Mouse (Mus musculus) ES-CJ7 (cell line): ENCODE results near the gene Styxl1.
A peak's percentile ranks its signal among the peaks of the same experiment; 100 is the strongest.

ENCODE experiments used
- DNase-seq: peaks from one replicate; pipeline ENCODE4 v3.0.0; 2011; ENCODE audit warnings: low read depth, low spot score

Styxl1 gene

GRCm38 (mm10) chr5:135764971-135765370 lies 13.2 kb downstream of the Styxl1 start:
- no peak for DNase-seq

- peak; percentile 63 for DNase-seq
Measured at GRCm38 (mm10) chr5:135763526-135763925, 14.7 kb downstream of the Styxl1 start.

- no peak for DNase-seq
Measured at GRCm38 (mm10) chr5:135761881-135762280, 16.3 kb downstream of the Styxl1 start.

GRCm38 (mm10) chr5:135751595-135751994 lies 26.6 kb downstream of the Styxl1 start:
- DNase-seq = no peak

- no peak for DNase-seq
Measured at GRCm38 (mm10) chr5:135751041-135751440, 27.1 kb downstream of the Styxl1 start.

GRCm38 (mm10) chr5:135744742-135745141 lies 33.4 kb downstream of the Styxl1 start:
- DNase-seq = no peak

GRCm38 (mm10) chr5:135743741-135744609 lies 34.2 kb downstream of the Styxl1 start, which contains the start of gene Tmem120a:
Tmem120a (minus strand) TSS chr5:135744448.
- peak; percentile 91 for DNase-seq

GRCm38 (mm10) chr5:135742941-135743740 lies 35.0 kb downstream of the Styxl1 start:
- DNase-seq = peak; percentile 31

- peak; percentile 23 for DNase-seq
Measured at GRCm38 (mm10) chr5:135742156-135742555, 36.0 kb downstream of the Styxl1 start.

- DNase-seq = peak; percentile 88
Measured at GRCm38 (mm10) chr5:135738266-135738665, 39.9 kb downstream of the Styxl1 start.

GRCm38 (mm10) chr5:135737154-135737553 lies 41.0 kb downstream of the Styxl1 start:
- peak; percentile 67 for DNase-seq

- DNase-seq = no peak
Measured at GRCm38 (mm10) chr5:135736544-135736943, 41.6 kb downstream of the Styxl1 start.

- DNase-seq = no peak
Measured at GRCm38 (mm10) chr5:135735741-135736140, 42.4 kb downstream of the Styxl1 start.

- no peak for DNase-seq
Measured at GRCm38 (mm10) chr5:135734057-135734680, 44.0 kb downstream of the Styxl1 start.

- peak; percentile 28 for DNase-seq
Measured at GRCm38 (mm10) chr5:135733071-135733470, 45.1 kb downstream of the Styxl1 start.

GRCm38 (mm10) chr5:135731322-135731721 lies 46.9 kb downstream of the Styxl1 start:
- DNase-seq = no peak

- no peak for DNase-seq
Measured at GRCm38 (mm10) chr5:135730916-135731315, 47.3 kb downstream of the Styxl1 start.

- DNase-seq = no peak
Measured at GRCm38 (mm10) chr5:135730278-135730677, 47.9 kb downstream of the Styxl1 start.

GRCm38 (mm10) chr5:135729351-135729750 lies 48.8 kb downstream of the Styxl1 start:
- DNase-seq = no peak

GRCm38 (mm10) chr5:135728361-135728760 lies 49.8 kb downstream of the Styxl1 start:
- no peak for DNase-seq

- DNase-seq = no peak
Measured at GRCm38 (mm10) chr5:135727871-135728270, 50.3 kb downstream of the Styxl1 start.
